Mouse (Mus musculus): ENCODE measurements around the gene Mthfsd.

- TF ChIP-seq CTCF (IDR thresholded peaks at IDR 0.05; ENCODE audit: borderline replicate concordance, extremely low read depth, insufficient read depth, insufficient read length) (no peak), POLR2A (IDR thresholded peaks at IDR 0.05; ENCODE audit: borderline replicate concordance, extremely low read depth, insufficient read depth, insufficient read length, poor library complexity, severe bottlenecking) (no peak)
Measured at GRCm38 (mm10) chr8:121156990-121157491, 48.8 kb upstream of the Mthfsd start.

Data from brain, embryonic 14.5 days (tissue).